Mouse (Mus musculus): Measurements from ENCODE around the gene Aass. TPM values are rescaled to one million over a fixed set of nuclear protein-coding genes. Genes with fewer than 3 reads are reported as not detected.
"Not testable (repeated sequence)": the region's sequence is repeated elsewhere in the genome, so short reads cannot be mapped to it uniquely, and the experiment has no call there.

The Aass gene
- total RNA-seq (2021), result 1 to 10 TPM; 1.4 to 1.8 TPM
- long read RNA-seq, partial matches to known transcripts, result 1 of 3 reads
- long read RNA-seq, other reads (novel, unspliced or antisense), result 2 of 3 reads

GRCm38 (mm10) chr6:23132573-23133181 is at the start of gene Aass:
Aass (minus strand) TSS chr6:23132986.
- DNase-seq (ENCODE audit: low spot score in 2 of 2), result peak; percentile 13 to 21

GRCm38 (mm10) chr6:23180096-23180495 is 47.3 kb upstream of the Aass start:
- DNase-seq (ENCODE audit: low spot score in 2 of 2), result peak; percentile 70 to 74

- not testable (repeated sequence) for DNase-seq (ENCODE audit: low spot score in 2 of 2)
Observed at GRCm38 (mm10) chr6:23163824-23164223, 31.0 kb upstream of the Aass start.

GRCm38 (mm10) chr6:23156357-23156756 is 23.6 kb upstream of the Aass start:
- not testable (repeated sequence) for DNase-seq (ENCODE audit: low spot score in 2 of 2)

- DNase-seq (ENCODE audit: low spot score in 2 of 2), result no peak
Observed at GRCm38 (mm10) chr6:23153112-23153511, 20.3 kb upstream of the Aass start.

GRCm38 (mm10) chr6:23147221-23147620 is 14.4 kb upstream of the Aass start:
- no peak for DNase-seq (ENCODE audit: low spot score in 2 of 2)

GRCm38 (mm10) chr6:23143980-23144379 is 11.2 kb upstream of the Aass start:
- DNase-seq (ENCODE audit: low spot score in 2 of 2), result no peak

- DNase-seq (ENCODE audit: low spot score in 2 of 2), result no peak
Observed at GRCm38 (mm10) chr6:23131015-23131414, 1.8 kb downstream of the Aass start.

GRCm38 (mm10) chr6:23129201-23129600 is 3.6 kb downstream of the Aass start:
- DNase-seq (ENCODE audit: low spot score in 2 of 2), result no peak

- no peak for DNase-seq (ENCODE audit: low spot score in 2 of 2)
Observed at GRCm38 (mm10) chr6:23126706-23127105, 6.1 kb downstream of the Aass start.

- DNase-seq (ENCODE audit: low spot score in 2 of 2), result no peak
Observed at GRCm38 (mm10) chr6:23125831-23126230, 7.0 kb downstream of the Aass start.

GRCm38 (mm10) chr6:23124823-23125222 is 8.0 kb downstream of the Aass start:
- DNase-seq (ENCODE audit: low spot score in 2 of 2), result no peak

GRCm38 (mm10) chr6:23122934-23123333 is 9.9 kb downstream of the Aass start:
- DNase-seq (ENCODE audit: low spot score in 2 of 2), result no peak

- DNase-seq (ENCODE audit: low spot score in 2 of 2), result no peak
Observed at GRCm38 (mm10) chr6:23114781-23115180, 18.0 kb downstream of the Aass start.

- DNase-seq (ENCODE audit: low spot score in 2 of 2), result no peak
Observed at GRCm38 (mm10) chr6:23107069-23107468, 25.7 kb downstream of the Aass start.

GRCm38 (mm10) chr6:23106373-23106772 is 26.4 kb downstream of the Aass start:
- DNase-seq (ENCODE audit: low spot score in 2 of 2), result no peak

GRCm38 (mm10) chr6:23090346-23091055 is 42.3 kb downstream of the Aass start:
- DNase-seq (ENCODE audit: low spot score in 2 of 2), result not testable (repeated sequence)

- not testable (repeated sequence) for DNase-seq (ENCODE audit: low spot score in 2 of 2)
Observed at GRCm38 (mm10) chr6:23089292-23089691, 43.5 kb downstream of the Aass start.

GRCm38 (mm10) chr6:23084587-23085421 is 48.0 kb downstream of the Aass start:
- DNase-seq (ENCODE audit: low spot score in 2 of 2), result no peak

GRCm38 (mm10) chr6:23079991-23080680 is 52.6 kb downstream of the Aass start:
- no peak for DNase-seq (ENCODE audit: low spot score in 2 of 2)

GRCm38 (mm10) chr6:23078273-23078672 is 54.5 kb downstream of the Aass start:
- no peak for DNase-seq (ENCODE audit: low spot score in 2 of 2)

Measured in layer of hippocampus, postnatal 10 days (tissue).